Mouse (Mus musculus): ENCODE results near the gene Gnai2. TPM values are rescaled to one million over a fixed set of nuclear protein-coding genes. Genes with fewer than 3 reads are reported as not detected.

Gene Gnai2
- total RNA-seq (2021), result 100 to 1,000 TPM; 248 to 259 TPM

- DNase-seq, result peak; percentile 96 to 98
- intact Hi-C loops (cut with DNase I), result no loop called here
These were observed at the start of gene Gnai2 for GRCm38 (mm10) chr9:107635279-107636028. TSS of gene Gnai2 (minus strand) at chr9:107635367.

GRCm38 (mm10) chr9:107682405-107682804, 47.2 kb upstream of the Gnai2 start:
- intact Hi-C loops (cut with DNase I), result no loop called here
- DNase-seq, result no peak

GRCm38 (mm10) chr9:107679501-107679900, 44.3 kb upstream of the Gnai2 start, which contains the start of gene Gnat1:
TSS of gene Gnat1 (minus strand) at chr9:107679712.
- no peak for DNase-seq
- intact Hi-C loops (cut with DNase I), result loop anchor here (5.0 kb wide), 1 partner anchor 312 kb away; no protein-coding TSS in a partner anchor

- DNase-seq, result no peak
- intact Hi-C loops (cut with DNase I), result loop anchor here (5.0 kb wide), 1 partner anchor 312 kb away; no protein-coding TSS in a partner anchor
These were observed 43.7 kb upstream of the Gnai2 start for GRCm38 (mm10) chr9:107678861-107679260.

GRCm38 (mm10) chr9:107677819-107678526, 42.8 kb upstream of the Gnai2 start:
- intact Hi-C loops (cut with DNase I), result loop anchor here (2.0 to 5.0 kb wide), 2 partner anchors 61 to 311 kb away; no protein-coding TSS in a partner anchor
- peak; percentile 81 to 84 for DNase-seq

GRCm38 (mm10) chr9:107677091-107677784, 42.1 kb upstream of the Gnai2 start:
- intact Hi-C loops (cut with DNase I), result loop anchor here (2.0 to 5.0 kb wide), 2 partner anchors 62 to 310 kb away; no protein-coding TSS in a partner anchor
- DNase-seq, result peak in 1 of 2 experiments; percentile 47

GRCm38 (mm10) chr9:107676302-107676701, 41.1 kb upstream of the Gnai2 start:
- DNase-seq, result no peak
- intact Hi-C loops (cut with DNase I), result loop anchor here (1.0 to 5.0 kb wide), 3 partner anchors 31 to 309 kb away; no protein-coding TSS in a partner anchor

- peak; percentile 79 to 80 for DNase-seq
- intact Hi-C loops (cut with DNase I), result loop anchor here (1.0 to 5.0 kb wide), 4 partner anchors 30 to 308 kb away; no protein-coding TSS in a partner anchor
These were observed 40.6 kb upstream of the Gnai2 start for GRCm38 (mm10) chr9:107675671-107676301.

GRCm38 (mm10) chr9:107674609-107675429, 39.7 kb upstream of the Gnai2 start:
- DNase-seq, result no peak
- intact Hi-C loops (cut with DNase I), result loop anchor here (1.0 to 5.0 kb wide), 2 partner anchors 72 to 308 kb away; no protein-coding TSS in a partner anchor

GRCm38 (mm10) chr9:107670259-107670658, 35.1 kb upstream of the Gnai2 start:
- intact Hi-C loops (cut with DNase I), result no loop called here
- DNase-seq, result peak; percentile 54 to 62

GRCm38 (mm10) chr9:107669480-107669945, 34.3 kb upstream of the Gnai2 start, which contains the start of gene Slc38a3:
TSS of gene Slc38a3 (minus strand) at chr9:107669530.
- intact Hi-C loops (cut with DNase I), result no loop called here
- no peak for DNase-seq

- no peak for DNase-seq
- intact Hi-C loops (cut with DNase I), result no loop called here
These were observed 33.7 kb upstream of the Gnai2 start for GRCm38 (mm10) chr9:107668916-107669315.

GRCm38 (mm10) chr9:107668011-107668410, 32.8 kb upstream of the Gnai2 start:
- no peak for DNase-seq
- intact Hi-C loops (cut with DNase I), result no loop called here

- peak; percentile 70 to 75 for DNase-seq
- intact Hi-C loops (cut with DNase I), result no loop called here
These were observed 32.1 kb upstream of the Gnai2 start for GRCm38 (mm10) chr9:107667219-107667618.

GRCm38 (mm10) chr9:107666751-107667205, 31.6 kb upstream of the Gnai2 start:
- intact Hi-C loops (cut with DNase I), result no loop called here
- DNase-seq, result peak; percentile 50 to 54

GRCm38 (mm10) chr9:107665308-107665707, 30.1 kb upstream of the Gnai2 start:
- intact Hi-C loops (cut with DNase I), result no loop called here
- no peak for DNase-seq

- no peak for DNase-seq
- intact Hi-C loops (cut with DNase I), result no loop called here
These were observed 28.4 kb upstream of the Gnai2 start for GRCm38 (mm10) chr9:107663525-107663924.

GRCm38 (mm10) chr9:107662342-107662741, 27.2 kb upstream of the Gnai2 start:
- DNase-seq, result no peak
- intact Hi-C loops (cut with DNase I), result no loop called here

- no peak for DNase-seq
- intact Hi-C loops (cut with DNase I), result no loop called here
These were observed 25.6 kb upstream of the Gnai2 start for GRCm38 (mm10) chr9:107660777-107661176.

All from heart, postnatal 36 days (tissue).